Mouse (Mus musculus) kidney, postnatal 0 days (tissue): ENCODE results near the gene Cep350. TPM values are rescaled to one million over a fixed set of nuclear protein-coding genes. Genes with fewer than 3 reads are reported as not detected.
"Not testable (repeated sequence)": the region's sequence is repeated elsewhere in the genome, so short reads cannot be mapped to it uniquely, and the experiment has no call there.

Experiments
- ATAC-seq: fragments of 200-750 bp; cut with Nextera tagmentation; replicated peaks from 2 replicates; pipeline ENCODE4 v1.8.0; 2017; ENCODE audit warnings: low read depth, moderate number of reproducible peaks, moderate TSS enrichment, moderate library complexity; ENCODE audit not compliant: low FRiP score
- DNase-seq: peaks from one replicate; pipeline ENCODE4 v3.0.0-alpha.2; 2016; ENCODE audit warnings: low spot score
- H3K27ac ChIP-seq: fragments of 300-500 bp; sonication (generic); 2 replicates; pipeline ENCODE4 v1.5.1; 2014; ENCODE audit warnings: mild to moderate bottlenecking
- H3K27me3 ChIP-seq: fragments of 300-500 bp; sonication (generic); 2 replicates; pipeline ENCODE4 v1.6.1; 2014; ENCODE audit warnings: low read length, mixed read lengths; ENCODE audit not compliant: insufficient read depth
- H3K36me3 ChIP-seq: fragments of 300-500 bp; sonication (generic); 2 replicates; pipeline ENCODE4 v1.6.1; 2014; ENCODE audit warnings: low read length, mixed read lengths; ENCODE audit not compliant: insufficient read depth
- H3K4me1 ChIP-seq: fragments of 300-500 bp; sonication (generic); replicated peaks from 2 replicates; pipeline ENCODE4 v1.6.1; 2014; ENCODE audit warnings: antibody characterized with exemption, low read length, mixed read lengths; ENCODE audit not compliant: insufficient read depth
- H3K4me2 ChIP-seq: fragments of 300-500 bp; sonication (generic); 2 replicates; pipeline ENCODE4 v1.6.1; 2014; ENCODE audit warnings: mild to moderate bottlenecking, low read length, moderate library complexity, mixed read lengths
- H3K4me3 ChIP-seq: fragments of 300-500 bp; sonication (generic); replicated peaks from 2 replicates; pipeline ENCODE4 v1.5.1; 2014; ENCODE audit warnings: low read depth, low read length
- H3K9ac ChIP-seq: fragments of 300-500 bp; sonication (generic); 2 replicates; pipeline ENCODE4 v1.6.1; 2014; ENCODE audit warnings: low read depth, low read length
- H3K9me3 ChIP-seq: fragments of 300-500 bp; sonication (generic); replicated peaks from 2 replicates; pipeline ENCODE4 v1.6.1; 2016; ENCODE audit warnings: low read length, inconsistent platforms, mixed read lengths
- CTCF ChIP-seq: IDR thresholded peaks from 2 replicates; pipeline ENCODE4 v1.5.1; 2016; ENCODE audit warnings: antibody characterized with exemption, low read depth, mild to moderate bottlenecking, moderate library complexity
- WGBS: fragments of 180-500 bp; shearing (Covaris S2); extraction: QIAGEN DNeasy Blood & Tissue Kit; methylation state at CpG from one replicate; pipeline ENCODE4 v1.1.7; 2014; 5-methylcytosine and 5-hydroxymethylcytosine counted together
- polyA plus RNA-seq: library from polyadenylated mRNA; unstranded; fragments of >200 nt; fragmentation: Nextera tagmentation; extraction: Ambion mirVana; gene quantifications from 2 replicates; pipeline ENCODE4 v1.2.1, GENCODE M21; 2015

The Cep350 gene
- polyA plus RNA-seq, 1 experiment from 2014 or later = 7.9 TPM

GRCm38 (mm10) chr1:155903561-155903960, 69.5 kb downstream of the Cep350 start:
- Histone ChIP-seq H3K36me3 (peaks cover 63% of the 10 kb centered on the region), H3K27me3 (no peaks in the 10 kb centered on the region), H3K4me1 (no peaks in the 10 kb centered on the region), H3K9me3 (no peaks in the 10 kb centered on the region), H3K9ac (no peak overlapping the region), H3K4me3 (no peak overlapping the region), H3K4me2 (no peak overlapping the region), H3K27ac (no peak overlapping the region)
- TF ChIP-seq CTCF = no peak
- ATAC-seq = no peak
- no peak for DNase-seq
- 94% methylated on average over 3 of the region's 3 CpGs for WGBS

DNA sequence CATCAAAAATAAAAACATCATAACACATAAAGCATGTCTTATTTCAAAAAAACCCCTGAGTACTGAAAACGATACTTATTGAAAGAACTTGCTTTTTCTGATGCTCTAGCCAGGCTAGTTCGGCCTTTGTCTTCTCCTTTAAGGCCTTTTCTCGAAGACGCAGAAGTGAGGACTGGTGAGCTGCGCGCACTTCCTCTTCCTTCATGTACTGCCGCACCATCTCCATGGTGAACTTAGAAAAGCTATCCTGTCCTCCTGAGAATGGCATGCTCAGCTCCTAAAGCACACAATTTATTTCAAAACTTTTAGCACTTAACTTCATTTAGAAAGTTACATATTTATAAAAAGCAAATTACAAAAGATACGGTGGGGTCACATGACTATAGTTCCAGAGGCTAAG, 71.7 kb downstream of the Cep350 start:
- peaks cover 57% of the 10 kb centered on the region for H3K36me3 ChIP-seq
- H3K27me3 ChIP-seq = no peaks in the 10 kb centered on the region
- WGBS = 96% methylated on average over 8 of the region's 8 CpGs
- no peak for TF ChIP-seq CTCF
- H3K4me1 ChIP-seq = no peaks in the 10 kb centered on the region
- no peak overlapping the region for H3K27ac ChIP-seq
- H3K9me3 ChIP-seq = no peaks in the 10 kb centered on the region
- H3K4me3 ChIP-seq = no peak overlapping the region
- no peak overlapping the region for H3K9ac ChIP-seq
- DNase-seq (no peak), ATAC-seq (no peak)
- H3K4me2 ChIP-seq = no peak overlapping the region

GRCm38 (mm10) chr1:155894382-155894781, 78.7 kb downstream of the Cep350 start:
- ATAC-seq (no peak), DNase-seq (no peak)
- Histone ChIP-seq H3K4me2 (no peak overlapping the region), H3K4me3 (no peak overlapping the region), H3K9ac (no peak overlapping the region), H3K36me3 (peaks cover 62% of the 10 kb centered on the region), H3K27ac (no peak overlapping the region), H3K9me3 (no peaks in the 10 kb centered on the region), H3K27me3 (no peaks in the 10 kb centered on the region), H3K4me1 (no peaks in the 10 kb centered on the region)
- TF ChIP-seq CTCF = no peak
- 93% methylated on average over 10 of the region's 10 CpGs for WGBS

DNA sequence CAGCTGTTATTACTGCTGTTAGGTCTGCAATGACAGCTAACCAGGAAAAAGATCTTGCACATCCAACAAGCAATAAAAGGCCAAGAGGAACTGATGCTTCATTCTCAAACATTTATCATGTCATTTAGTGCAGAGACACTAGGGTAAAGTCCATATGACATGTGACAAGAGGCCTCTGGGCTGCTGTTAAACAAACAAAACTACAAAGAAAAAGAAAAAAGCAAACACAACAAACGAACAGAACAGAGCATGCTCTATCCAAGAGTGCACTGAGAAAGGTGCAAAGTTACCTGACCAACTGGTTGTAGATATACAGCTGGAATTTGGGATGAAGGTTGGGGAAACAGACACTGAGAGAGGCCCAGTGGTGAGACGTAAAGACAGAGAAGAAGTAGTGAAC, 86.2 kb downstream of the Cep350 start:
- H3K4me3 ChIP-seq = no peak overlapping the region
- no peak overlapping the region for H3K9ac ChIP-seq
- H3K27ac ChIP-seq = no peak overlapping the region
- peaks cover 30% of the 10 kb centered on the region for H3K36me3 ChIP-seq
- TF ChIP-seq CTCF = no peak
- ATAC-seq (no peak), DNase-seq (no peak)
- no peaks in the 10 kb centered on the region for H3K9me3 ChIP-seq
- H3K4me2 ChIP-seq = no peak overlapping the region
- 65% methylated on average over 2 of the region's 2 CpGs for WGBS
- H3K4me1 ChIP-seq = no peaks in the 10 kb centered on the region
- H3K27me3 ChIP-seq = no peaks in the 10 kb centered on the region

DNA sequence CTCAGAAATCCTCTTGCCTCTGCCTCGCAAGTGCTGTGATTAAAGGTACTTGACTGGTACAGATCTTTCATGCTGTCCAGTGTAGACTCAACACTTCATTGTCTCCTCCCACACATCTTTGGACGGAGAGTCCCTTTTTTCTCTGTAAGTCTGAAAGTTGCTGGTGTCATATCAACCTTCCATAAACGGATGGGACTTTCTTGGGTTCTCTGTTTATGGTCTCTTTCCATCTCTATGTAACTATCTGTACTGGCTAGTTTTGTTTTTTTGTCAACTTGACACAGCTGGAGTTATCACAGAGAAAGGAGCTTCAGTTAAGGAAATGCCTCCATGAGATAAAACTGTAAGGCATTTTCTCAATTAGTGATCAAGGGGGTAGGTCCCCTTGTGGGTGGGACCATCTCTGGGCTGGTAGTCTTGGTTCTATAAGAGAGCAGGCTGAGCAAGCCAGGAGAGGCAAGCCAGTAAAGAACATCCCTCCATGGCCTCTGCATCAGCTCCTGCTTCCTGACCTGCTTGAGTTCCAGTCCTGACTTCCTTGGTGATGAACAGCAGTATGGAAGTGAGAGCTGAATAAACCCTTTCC, 90.3 kb downstream of the Cep350 start:
- H3K36me3 ChIP-seq = peaks cover 23% of the 10 kb centered on the region
- DNase-seq, H3K27ac ChIP-seq, H3K4me1 ChIP-seq, H3K4me2 ChIP-seq, H3K9ac ChIP-seq, H3K4me3 ChIP-seq, H3K9me3 ChIP-seq, H3K27me3 ChIP-seq, ATAC-seq: not testable (repeated sequence)
- 76% methylated on average over 3 of the region's 3 CpGs for WGBS

DNA sequence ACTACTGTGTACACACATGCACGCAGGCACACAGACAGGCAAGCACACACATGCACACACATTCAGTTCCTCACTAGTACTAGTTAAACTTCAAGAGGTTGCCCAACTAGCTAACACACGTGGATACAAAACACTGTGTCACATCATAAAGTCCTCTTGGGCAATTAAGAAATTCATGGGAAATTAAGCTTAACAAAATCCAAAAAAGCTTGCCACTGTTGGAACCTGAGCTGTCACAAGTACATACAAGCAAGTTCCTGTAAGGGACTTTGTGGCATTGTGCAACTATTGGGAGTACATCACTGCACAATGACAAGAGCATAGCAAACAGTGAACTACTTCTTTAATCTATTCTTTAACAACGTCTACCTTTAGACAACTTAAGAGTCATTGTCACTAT, 93.5 kb downstream of the Cep350 start:
- ATAC-seq (no peak), DNase-seq (no peak)
- peaks cover 37% of the 10 kb centered on the region for H3K36me3 ChIP-seq
- TF ChIP-seq CTCF = no peak
- H3K9me3 ChIP-seq = no peaks in the 10 kb centered on the region
- no peak overlapping the region for H3K27ac ChIP-seq
- H3K9ac ChIP-seq = no peak overlapping the region
- no peaks in the 10 kb centered on the region for H3K27me3 ChIP-seq
- H3K4me3 ChIP-seq = no peak overlapping the region
- no peaks in the 10 kb centered on the region for H3K4me1 ChIP-seq
- H3K4me2 ChIP-seq = no peak overlapping the region
- WGBS = 95% methylated on average over 3 of the region's 3 CpGs

- peak; percentile 54; the same call in 1 of the 2 replicates for TF ChIP-seq CTCF
Observed at GRCm38 (mm10) chr1:155862967-155863366, 110.1 kb downstream of the Cep350 start.

More at GRCm38 (mm10) chr1:155862967-155863366, 110.1 kb downstream of the Cep350 start:
- H3K4me3 ChIP-seq = no peak overlapping the region
- H3K27ac ChIP-seq = no peak overlapping the region
- no peak overlapping the region for H3K9ac ChIP-seq
- peak; percentile 41 for DNase-seq
- 55% methylated on average over 4 of the region's 4 CpGs for WGBS
- no peaks in the 10 kb centered on the region for H3K9me3 ChIP-seq
- H3K27me3 ChIP-seq = no peaks in the 10 kb centered on the region
- ATAC-seq = no peak
- H3K36me3 ChIP-seq = peaks cover 61% of the 10 kb centered on the region
- H3K4me1 ChIP-seq = no peaks in the 10 kb centered on the region
- no peak overlapping the region for H3K4me2 ChIP-seq
